Mouse (Mus musculus) G1E (cell line): ENCODE data around the gene Tmem121. TPM values are rescaled to one million over a fixed set of nuclear protein-coding genes. Genes with fewer than 3 reads are reported as not detected.

Experiments
- ATAC-seq: 2 replicates; pipeline ENCODE4 v1.8.0; 2016; ENCODE audit warnings: mild to moderate bottlenecking; ENCODE audit not compliant: insufficient number of reproducible peaks, poor library complexity, low FRiP score, severe bottlenecking; ENCODE audit errors: extremely low read depth
- DNase-seq: peaks from one replicate; pipeline ENCODE4 v3.0.0; 2012; ENCODE audit warnings: low spot score
- H3K27me3 ChIP-seq: 2 replicates; pipeline ENCODE4 v1.6.1; 2012; ENCODE audit warnings: mild to moderate bottlenecking, low read length, inconsistent platforms; ENCODE audit not compliant: insufficient read depth
- H3K36me3 ChIP-seq: replicated peaks from 2 replicates; pipeline ENCODE3; 2012; ENCODE audit warnings: mild to moderate bottlenecking, inconsistent platforms
- H3K4me1 ChIP-seq: 2 replicates; pipeline ENCODE4 v1.6.1; 2012; ENCODE audit warnings: low read depth, low read length, inconsistent platforms, mixed read lengths; ENCODE audit not compliant: insufficient read depth
- H3K4me3 ChIP-seq: 2 replicates; pipeline ENCODE4 v1.5.1; 2012; ENCODE audit warnings: low read depth, mild to moderate bottlenecking, inconsistent platforms, low read length, moderate library complexity, mixed read lengths
- H3K9me3 ChIP-seq: replicated peaks from 2 replicates; pipeline ENCODE4 v1.6.1; 2012; ENCODE audit warnings: inconsistent platforms
- CTCF ChIP-seq: IDR thresholded peaks from 2 replicates; pipeline ENCODE4 v1.5.1; 2012; ENCODE audit warnings: low read depth, low read length, inconsistent platforms, mixed read lengths
- GATA1 ChIP-seq: IDR thresholded peaks from 2 replicates; pipeline ENCODE4 v1.6.1; 2012; ENCODE audit warnings: borderline replicate concordance, low read length, inconsistent platforms, mixed read lengths
- GATA2 ChIP-seq: IDR thresholded peaks from 2 replicates; pipeline ENCODE4 v1.6.1; 2012; ENCODE audit warnings: low read depth, low read length, inconsistent platforms, borderline replicate concordance
- POLR2AphosphoS5 ChIP-seq: IDR thresholded peaks from 2 replicates; pipeline ENCODE4 v1.6.1; 2012; ENCODE audit warnings: low read depth, low read length, inconsistent platforms; ENCODE audit not compliant: insufficient replicate concordance
- TAL1 ChIP-seq: conservative IDR thresholded peaks from 2 replicates; pipeline ENCODE4 v1.6.1; 2012; ENCODE audit warnings: low read depth, low read length, inconsistent platforms, mixed read lengths
- polyA plus RNA-seq: library from polyadenylated mRNA; stranded (reverse); fragments of >175 nt; gene quantifications from 2 replicates; pipeline ENCODE4 v1.2.3, GENCODE M21; 2012
- total RNA-seq, 2 experiments: library from RNA; stranded (forward) in 1 of 2; stranded (reverse) in 1 of 2; fragments of 200-1000 nt in 1 of 2; fragments of >200 nt in 1 of 2; fragmentation: Nextera tagmentation in 1 of 2; gene quantifications; 2 replicates each; pipeline ENCODE4 v1.2.3; 2014 to 2017

Tmem121 gene
- total and polyA plus RNA-seq, 3 experiments: not detected

GRCm38 (mm10) chr12:113139908-113140615, 45.7 kb upstream of the Tmem121 start, which contains the start of gene Crip2:
Crip2 (plus strand) TSS chr12:113140236.
- Histone ChIP-seq H3K4me1 (peaks cover 57% of the 10 kb centered on the region), H3K27me3 (peaks cover 46% of the 10 kb centered on the region), H3K36me3 (peaks cover 56% of the 10 kb centered on the region), H3K9me3 (peaks cover 16% of the 10 kb centered on the region), H3K4me3 (peak within 1 kb of the TSS; percentile 70)
- TF ChIP-seq GATA1 (no peak), GATA2 (no peak), TAL1 (no peak), CTCF (no peak), POLR2AphosphoS5 (no peak)
- ATAC-seq (peak; percentile 54), DNase-seq (peak; percentile 87)

GRCm38 (mm10) chr12:113140616-113141411, 44.9 kb upstream of the Tmem121 start:
- no peak for ATAC-seq
- peaks cover 16% of the 10 kb centered on the region for H3K9me3 ChIP-seq
- H3K4me1 ChIP-seq: peaks cover 64% of the 10 kb centered on the region
- H3K27me3 ChIP-seq: peaks cover 46% of the 10 kb centered on the region
- peaks cover 51% of the 10 kb centered on the region for H3K36me3 ChIP-seq
- no peak for DNase-seq
- H3K4me3 ChIP-seq: peak overlapping the region; percentile 70
- no peak for TF ChIP-seq TAL1
- TF ChIP-seq GATA1: no peak
- TF ChIP-seq CTCF: no peak
- no peak for TF ChIP-seq POLR2AphosphoS5
- TF ChIP-seq GATA2: no peak

GRCm38 (mm10) chr12:113141531-113141973, 44.2 kb upstream of the Tmem121 start:
- no peak for TF ChIP-seq GATA2
- no peak for TF ChIP-seq CTCF
- TF ChIP-seq GATA1: no peak
- TF ChIP-seq TAL1: no peak
- TF ChIP-seq POLR2AphosphoS5: no peak
- ATAC-seq: no peak
- no peak overlapping the region for H3K4me3 ChIP-seq
- peaks cover 44% of the 10 kb centered on the region for H3K36me3 ChIP-seq
- no peak for DNase-seq
- H3K4me1 ChIP-seq: peaks cover 70% of the 10 kb centered on the region
- peaks cover 16% of the 10 kb centered on the region for H3K9me3 ChIP-seq
- H3K27me3 ChIP-seq: peaks cover 50% of the 10 kb centered on the region

- DNase-seq (no peak), ATAC-seq (no peak)
- TF ChIP-seq CTCF: no peak
- no peak for TF ChIP-seq POLR2AphosphoS5
- TF ChIP-seq TAL1: no peak
- TF ChIP-seq GATA2: no peak
- TF ChIP-seq GATA1: no peak
- Histone ChIP-seq H3K9me3 (peaks cover 16% of the 10 kb centered on the region), H3K27me3 (peaks cover 54% of the 10 kb centered on the region), H3K4me3 (no peak overlapping the region), H3K36me3 (peaks cover 36% of the 10 kb centered on the region), H3K4me1 (peaks cover 75% of the 10 kb centered on the region)
These were observed 43.4 kb upstream of the Tmem121 start for GRCm38 (mm10) chr12:113142021-113142975.

GRCm38 (mm10) chr12:113143164-113143563, 42.6 kb upstream of the Tmem121 start:
- Histone ChIP-seq H3K4me3 (no peak overlapping the region), H3K36me3 (peaks cover 27% of the 10 kb centered on the region), H3K27me3 (peaks cover 58% of the 10 kb centered on the region), H3K9me3 (peaks cover 16% of the 10 kb centered on the region), H3K4me1 (peaks cover 79% of the 10 kb centered on the region)
- ATAC-seq (no peak), DNase-seq (no peak)
- TF ChIP-seq CTCF (no peak), POLR2AphosphoS5 (no peak), GATA1 (no peak), TAL1 (no peak), GATA2 (no peak)
